Comparison of ENCODE assay signal across 9 mouse cellular contexts in the genomic region with DNA sequence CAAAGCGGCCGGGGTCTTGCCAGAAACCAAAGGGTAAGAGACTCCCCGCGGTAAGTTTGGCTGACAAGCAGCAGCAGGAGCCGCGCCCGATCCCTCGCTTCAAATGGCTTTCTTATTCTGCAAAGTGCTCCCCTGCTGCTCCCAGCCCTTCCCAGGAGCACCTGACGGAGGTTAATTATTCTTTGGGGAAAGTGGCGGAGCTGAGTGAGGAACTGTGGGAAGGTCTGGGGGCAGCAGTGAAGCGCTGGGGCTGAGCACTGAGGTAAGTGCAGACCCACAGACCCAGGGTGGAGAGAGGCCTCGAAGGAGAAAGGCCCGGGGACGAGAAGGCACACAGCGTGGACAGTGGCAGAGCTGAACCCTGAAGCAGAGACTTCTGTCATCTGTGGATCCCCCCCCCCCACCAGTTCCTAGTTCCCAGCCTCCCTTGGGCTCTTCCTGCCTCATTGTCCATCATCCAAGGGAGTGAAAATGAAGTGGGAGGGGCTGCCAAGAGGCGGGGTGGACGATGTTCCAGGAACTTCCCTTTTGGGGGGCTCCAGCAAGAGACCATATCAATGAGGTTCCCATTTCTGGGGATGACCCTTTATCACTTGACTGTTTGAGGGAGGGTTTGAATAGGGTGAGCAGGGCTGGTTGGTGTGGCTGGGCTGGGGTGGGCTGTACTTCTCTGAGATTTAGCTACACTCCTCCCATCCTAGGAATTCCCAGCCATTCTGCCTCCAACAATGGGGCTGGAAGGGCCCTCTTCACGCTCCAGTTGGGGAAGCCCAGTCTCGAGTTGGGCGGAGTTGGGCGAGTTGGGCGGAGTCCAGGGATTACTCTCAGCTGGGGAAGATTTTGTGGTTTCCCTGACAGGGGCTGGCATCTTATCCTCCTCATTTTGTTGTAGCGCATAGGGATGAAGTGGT. TPM values are rescaled to one million over a fixed set of nuclear protein-coding genes. Genes with fewer than 3 reads are reported as not detected.
DNase-seq lines count a peak whose midpoint lies in the region; ATAC-seq and TF ChIP-seq lines count a peak whose summit lies in the region.
"Had no signal": no experiment of that assay in that cellular context is flagged by ENCODE, and none has a peak within 500 bp of the region (broad histone marks: within the 10 kb centered on the region; RNA-seq: fewer than 3 reads in every experiment).

No protein-coding gene starts in this region.

- H3K4me1 ChIP-seq in heart, embryonic 10.5 days, result peaks cover 14% of the 10 kb centered on the region; the same call in 1 of the 2 replicates
- H3K4me1 ChIP-seq in embryonic facial prominence, embryonic 14.5 days (ENCODE audit: control insufficient read depth, insufficient read depth, low read length), result 0 out of 2 replicates have a peak, but pooled peaks cover 3% of the 10 kb centered on the region
- peaks cover 21% of the 10 kb centered on the region for H3K4me1 ChIP-seq in kidney, embryonic 16.5 days (ENCODE audit: insufficient read depth, low read length)
- H3K4me1 ChIP-seq in midbrain, postnatal 0 days (ENCODE audit: insufficient read depth, low read length), result no peaks in the 10 kb centered on the region

- peak overlapping the region; percentile 52; the same call in 1 of the 2 replicates for H3K27ac ChIP-seq in heart, embryonic 10.5 days
- H3K27ac ChIP-seq in embryonic facial prominence, embryonic 14.5 days (replicated peaks; ENCODE audit: low read depth, low read length), result no peak overlapping the region
- H3K27ac ChIP-seq in kidney, embryonic 16.5 days (ENCODE audit: low read length), result no peak overlapping the region; the same call in 1 of the 2 replicates
- no peak overlapping the region for H3K27ac ChIP-seq in midbrain, postnatal 0 days (ENCODE audit: low read depth, low read length)

- DNase-seq in heart, embryonic 10.5 days (ENCODE audit: low spot score), result no peak
- no peak for DNase-seq in heart, postnatal 4 days
- peak; percentile 38 for DNase-seq in embryonic facial prominence, embryonic 14.5 days (ENCODE audit: low spot score)
- DNase-seq in midbrain, postnatal 0 days (ENCODE audit: low spot score), result no peak
- DNase-seq in layer of hippocampus, postnatal 10 days (ENCODE audit: low spot score in 2 of 2), result no peak
- DNase-seq in testis, postnatal 10 days (ENCODE audit: low spot score), result no peak
- no peak for DNase-seq in right cerebral cortex, postnatal 14 days
- DNase-seq: cerebellum, adult 2 months had no signal

- WGBS in heart, embryonic 10.5 days, result 4% methylated on average over 23 of the region's 23 CpGs
- whole genome bisulfite sequencing in embryonic facial prominence, embryonic 14.5 days, result 6% methylated on average over 21 of the region's 23 CpGs
- WGBS in kidney, embryonic 16.5 days, result 11% methylated on average over 23 of the region's 23 CpGs
- 8% methylated on average over 23 of the region's 23 CpGs for WGBS in midbrain, postnatal 0 days

- no peak for TF ChIP-seq CTCF in midbrain, postnatal 0 days (IDR thresholded peaks at IDR 0.05)

- H3K27me3 ChIP-seq in heart, embryonic 10.5 days (ENCODE audit: insufficient read depth, poor library complexity, severe bottlenecking), result peaks cover 51% of the 10 kb centered on the region
- peaks cover 14% of the 10 kb centered on the region for H3K27me3 ChIP-seq in embryonic facial prominence, embryonic 14.5 days (replicated peaks; ENCODE audit: control insufficient read depth, insufficient read depth, low read length)
- peaks cover 7% of the 10 kb centered on the region; the same call in 1 of the 2 replicates for H3K27me3 ChIP-seq in kidney, embryonic 16.5 days (ENCODE audit: insufficient read depth, low read length)
- 0 out of 2 replicates have a peak, but pooled peaks cover 4% of the 10 kb centered on the region for H3K27me3 ChIP-seq in midbrain, postnatal 0 days (ENCODE audit: insufficient read depth, low read length)

- peak overlapping the region; percentile 44 for H3K9ac ChIP-seq in embryonic facial prominence, embryonic 14.5 days (ENCODE audit: low read depth, low read length)
- peak overlapping the region; percentile 57 for H3K9ac ChIP-seq in kidney, embryonic 16.5 days (replicated peaks; ENCODE audit: low read length)
- no peak overlapping the region for H3K9ac ChIP-seq in midbrain, postnatal 0 days (replicated peaks; ENCODE audit: low read length, poor library complexity, severe bottlenecking)

- ATAC-seq in embryonic facial prominence, embryonic 14.5 days (ENCODE audit: low read depth), result peak; percentile 50
- peak; percentile 77 for ATAC-seq in kidney, embryonic 16.5 days (ENCODE audit: low FRiP score, low TSS enrichment)
- no peak for ATAC-seq in midbrain, postnatal 0 days (ENCODE audit: low FRiP score)

- peak overlapping the region; percentile 53 for H3K4me2 ChIP-seq in embryonic facial prominence, embryonic 14.5 days (ENCODE audit: low read depth, low read length)
- H3K4me2 ChIP-seq in kidney, embryonic 16.5 days (replicated peaks; ENCODE audit: low read depth, low read length), result peak overlapping the region; percentile 48
- H3K4me2 ChIP-seq in midbrain, postnatal 0 days (ENCODE audit: low read depth, low read length, poor library complexity, severe bottlenecking), result peak overlapping the region; percentile 40

- H3K4me3 ChIP-seq in heart, embryonic 10.5 days, result peak overlapping the region; percentile 57
- H3K4me3 ChIP-seq in embryonic facial prominence, embryonic 14.5 days (ENCODE audit: low read depth, low read length), result peak overlapping the region; percentile 17
- peak overlapping the region; percentile 27 for H3K4me3 ChIP-seq in kidney, embryonic 16.5 days (ENCODE audit: low read length)
- 0 out of 2 replicates have a peak overlapping the region, but pooled peaks have one; percentile 3 for H3K4me3 ChIP-seq in midbrain, postnatal 0 days (ENCODE audit: low read depth, low read length)

- no peaks in the 10 kb centered on the region for H3K36me3 ChIP-seq in heart, embryonic 10.5 days
- H3K36me3 ChIP-seq in embryonic facial prominence, embryonic 14.5 days (ENCODE audit: control insufficient read depth, insufficient read depth, low read length), result no peaks in the 10 kb centered on the region
- H3K36me3 ChIP-seq in kidney, embryonic 16.5 days (ENCODE audit: insufficient read depth, low read length), result no peaks in the 10 kb centered on the region
- H3K36me3 ChIP-seq in midbrain, postnatal 0 days (ENCODE audit: insufficient read depth, low read length), result no peaks in the 10 kb centered on the region

- no peaks in the 10 kb centered on the region for H3K9me3 ChIP-seq in heart, embryonic 10.5 days
- H3K9me3 ChIP-seq in embryonic facial prominence, embryonic 14.5 days (ENCODE audit: control insufficient read depth, low read length), result peaks cover 6% of the 10 kb centered on the region; the same call in 1 of the 2 replicates
- H3K9me3 ChIP-seq in kidney, embryonic 16.5 days (ENCODE audit: low read length), result no peaks in the 10 kb centered on the region
- no peaks in the 10 kb centered on the region for H3K9me3 ChIP-seq in midbrain, postnatal 0 days (ENCODE audit: low read length)

RNA-seq across cellular contexts. Expression of gene Shb, which starts 59.4 kb away (rescaled TPM):
- polyA plus RNA-seq in heart, embryonic 10.5 days (2016; fragmentation: Nextera tagmentation; extraction: Ambion mirVana), result 8.2 and 8.3 TPM in 2 replicates
- total RNA-seq in heart, postnatal 4 days (2021), result 10 to 100 TPM; 69.3 to 70.9 TPM
- polyA plus RNA-seq in embryonic facial prominence, embryonic 14.5 days (2014; fragmentation: Nextera tagmentation; extraction: Ambion mirVana), result 9.7 and 11.3 TPM in 2 replicates
- polyA plus RNA-seq in kidney, embryonic 16.5 days (2015; fragmentation: Nextera tagmentation; extraction: Ambion mirVana), result 2.7 and 3.1 TPM in 2 replicates
- 18.1 and 21.9 TPM in 2 replicates for total RNA-seq in midbrain, postnatal 0 days (2014; rRNA removed)
- polyA plus RNA-seq in midbrain, postnatal 0 days (2015; fragmentation: Nextera tagmentation; extraction: Ambion mirVana), result 5.2 and 5.8 TPM in 2 replicates
- 10 to 100 TPM; 27.0 to 29.0 TPM for total RNA-seq in layer of hippocampus, postnatal 10 days (2021)

Comparison
In these comparisons a context has a peak if more than half of its experiments do, and no peak if none do; other contexts are left out.
1. H3K4me3 ChIP-seq: peak in every context shown above with its lines; median percentile 57 in heart, embryonic 10.5 days; 27 in kidney, embryonic 16.5 days; 17 in embryonic facial prominence, embryonic 14.5 days; 3 in midbrain, postnatal 0 days.